Mouse (Mus musculus): Measurements from ENCODE around the gene Dusp5. TPM values are rescaled to one million over a fixed set of nuclear protein-coding genes. Genes with fewer than 3 reads are reported as not detected.

Dusp5 gene
- polyA plus RNA-seq, 1 experiment from 2014 or later = 3.8 TPM

DNA sequence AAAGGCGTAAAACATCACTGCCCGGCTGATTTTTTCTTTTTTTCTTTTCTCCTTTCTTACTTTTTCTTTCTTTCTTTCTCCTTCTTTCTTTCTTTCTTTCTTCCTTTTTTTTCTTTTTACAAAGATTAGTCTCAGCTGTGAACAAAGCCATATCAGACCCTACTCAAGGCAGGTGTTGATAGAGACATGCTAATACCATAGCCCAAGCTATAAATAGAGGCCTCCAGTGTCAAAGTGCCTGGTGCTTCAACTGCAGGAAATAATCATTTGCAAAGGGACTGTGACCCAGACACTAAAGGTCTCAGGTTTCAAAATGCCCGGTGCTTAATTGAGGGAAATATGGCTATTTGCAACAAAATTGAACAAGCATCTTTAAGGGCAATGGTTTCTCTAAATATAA is 39.6 kb downstream of the Dusp5 start:
- Histone ChIP-seq H3K27me3 (replicated peaks) (no peaks in the 10 kb centered on the region), H3K9me3 (replicated peaks) (no peaks in the 10 kb centered on the region), H3K27ac (replicated peaks) (no peak overlapping the region), H3K4me2 (no peak overlapping the region), H3K36me3 (no peaks in the 10 kb centered on the region), H3K4me3 (replicated peaks) (no peak overlapping the region), H3K4me1 (peaks cover 5% of the 10 kb centered on the region; the same call in 1 of the 2 replicates), H3K9ac (replicated peaks) (no peak overlapping the region)
- no peak for ATAC-seq (ENCODE audit: low FRiP score)
- WGBS = 83% methylated on average over 3 of the region's 3 CpGs

DNA sequence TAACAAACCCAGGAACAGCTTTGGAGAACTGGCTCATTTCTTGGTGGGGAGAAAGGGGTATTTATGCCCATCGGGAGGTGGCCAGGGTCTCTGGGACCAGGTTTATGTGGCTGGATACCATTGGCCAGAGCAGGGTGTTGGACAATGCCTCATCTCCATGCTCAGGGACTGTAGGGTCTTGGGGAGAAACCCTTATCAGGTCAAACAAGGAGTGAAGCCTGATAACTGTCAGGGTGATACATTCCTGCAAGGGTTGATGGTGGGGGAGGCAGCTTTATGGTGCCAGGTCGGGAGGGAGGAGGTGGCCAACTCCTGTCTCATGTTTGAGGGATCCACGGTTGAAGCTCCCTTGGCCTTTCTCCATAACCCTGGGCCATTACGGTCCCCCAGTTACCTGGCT is 42.1 kb downstream of the Dusp5 start:
- no peak overlapping the region for H3K4me3 ChIP-seq (replicated peaks)
- no peak overlapping the region for H3K27ac ChIP-seq (replicated peaks)
- WGBS = 83% methylated on average over 4 of the region's 4 CpGs
- no peaks in the 10 kb centered on the region for H3K27me3 ChIP-seq (replicated peaks)
- no peak overlapping the region for H3K4me2 ChIP-seq
- no peaks in the 10 kb centered on the region for H3K36me3 ChIP-seq
- H3K9ac ChIP-seq (replicated peaks) = no peak overlapping the region
- peaks cover 5% of the 10 kb centered on the region; the same call in 1 of the 2 replicates for H3K4me1 ChIP-seq
- no peak for ATAC-seq (ENCODE audit: low FRiP score)
- no peaks in the 10 kb centered on the region for H3K9me3 ChIP-seq (replicated peaks)

GRCm38 (mm10) chr19:53571501-53572428 is 42.9 kb downstream of the Dusp5 start:
- Histone ChIP-seq H3K27ac (replicated peaks) (no peak overlapping the region), H3K9me3 (replicated peaks) (no peaks in the 10 kb centered on the region), H3K27me3 (replicated peaks) (no peaks in the 10 kb centered on the region), H3K4me2 (no peak overlapping the region), H3K4me3 (replicated peaks) (no peak overlapping the region), H3K36me3 (no peaks in the 10 kb centered on the region), H3K4me1 (peaks cover 5% of the 10 kb centered on the region; the same call in 1 of the 2 replicates), H3K9ac (replicated peaks) (no peak overlapping the region)
- WGBS = 85% methylated on average over 18 of the region's 18 CpGs
- ATAC-seq (ENCODE audit: low FRiP score) = no peak

DNA sequence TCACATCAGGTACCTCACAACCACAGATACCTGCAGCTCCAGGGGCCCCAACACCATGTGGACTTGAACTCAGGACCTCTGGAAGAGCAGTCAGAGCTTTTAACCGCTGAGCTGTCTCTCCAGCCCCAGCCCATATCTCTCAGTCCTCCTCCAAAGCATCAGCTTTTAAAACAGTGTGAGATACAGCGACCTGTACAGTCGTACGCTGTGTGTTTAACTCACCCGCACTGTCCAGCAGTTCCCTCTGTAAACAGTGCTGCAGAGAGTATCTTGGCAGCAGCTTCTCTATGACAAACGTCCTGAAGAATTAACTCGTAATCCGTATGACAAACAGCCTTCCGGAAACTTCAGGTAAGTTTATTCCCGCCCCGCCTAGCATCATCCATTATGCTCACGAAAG is 43.7 kb downstream of the Dusp5 start:
- Histone ChIP-seq H3K9ac (replicated peaks) (no peak overlapping the region), H3K27ac (replicated peaks) (no peak overlapping the region), H3K27me3 (replicated peaks) (no peaks in the 10 kb centered on the region), H3K9me3 (replicated peaks) (no peaks in the 10 kb centered on the region), H3K36me3 (no peaks in the 10 kb centered on the region), H3K4me1 (peaks cover 5% of the 10 kb centered on the region; the same call in 1 of the 2 replicates), H3K4me2 (no peak overlapping the region), H3K4me3 (replicated peaks) (no peak overlapping the region)
- ATAC-seq (ENCODE audit: low FRiP score) = no peak
- WGBS = 86% methylated on average over 12 of the region's 12 CpGs

DNA sequence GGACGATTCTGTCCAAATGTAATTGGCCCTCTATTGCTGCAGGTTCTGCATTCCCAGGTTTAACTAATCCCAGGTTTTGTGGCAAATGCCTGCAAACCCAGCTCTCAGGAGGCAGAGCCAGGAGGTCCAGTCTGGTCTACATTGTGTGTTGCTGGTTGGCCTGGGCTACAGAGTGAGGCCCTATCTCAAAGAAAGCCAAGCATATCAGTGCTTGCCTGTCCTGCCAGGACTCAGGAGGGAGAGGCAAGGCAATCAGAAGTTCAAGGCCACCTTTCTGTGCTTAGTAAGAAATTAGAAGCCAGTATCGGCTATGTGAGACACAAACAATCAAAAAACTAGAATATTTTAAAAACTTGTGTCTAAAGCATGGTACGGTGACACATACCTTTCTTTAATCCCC is 44.2 kb downstream of the Dusp5 start:
- no peaks in the 10 kb centered on the region for H3K27me3 ChIP-seq (replicated peaks)
- H3K4me2 ChIP-seq = no peak overlapping the region
- no peaks in the 10 kb centered on the region for H3K36me3 ChIP-seq
- H3K9ac ChIP-seq (replicated peaks) = no peak overlapping the region
- no peak for ATAC-seq (ENCODE audit: low FRiP score)
- no peak overlapping the region for H3K4me3 ChIP-seq (replicated peaks)
- 91% methylated on average over 3 of the region's 3 CpGs for WGBS
- no peaks in the 10 kb centered on the region for H3K4me1 ChIP-seq
- no peaks in the 10 kb centered on the region for H3K9me3 ChIP-seq (replicated peaks)
- H3K27ac ChIP-seq (replicated peaks) = no peak overlapping the region

DNA sequence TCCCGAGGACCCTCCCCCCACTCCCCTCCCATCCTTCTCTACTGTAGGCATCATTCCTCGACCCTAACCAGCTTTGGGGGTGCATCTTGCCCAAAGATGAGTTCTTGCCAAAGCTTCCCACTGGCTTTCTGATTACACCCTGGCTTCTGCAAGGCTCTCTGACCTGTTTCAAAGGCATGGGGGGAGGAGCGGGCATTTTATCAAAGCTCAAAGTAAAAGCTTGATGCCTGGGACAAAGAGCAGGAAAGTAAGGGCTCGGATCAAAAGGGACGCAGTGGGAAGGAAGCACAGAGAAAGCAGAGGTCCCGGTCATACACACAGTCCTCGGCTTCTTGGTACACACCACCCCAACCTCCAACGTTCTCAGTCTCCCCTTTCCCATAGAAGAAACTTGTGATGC is 45.2 kb downstream of the Dusp5 start:
- Histone ChIP-seq H3K4me3 (replicated peaks) (no peak overlapping the region), H3K4me2 (no peak overlapping the region), H3K36me3 (no peaks in the 10 kb centered on the region), H3K9ac (replicated peaks) (no peak overlapping the region), H3K9me3 (replicated peaks) (no peaks in the 10 kb centered on the region), H3K27me3 (replicated peaks) (no peaks in the 10 kb centered on the region), H3K27ac (replicated peaks) (no peak overlapping the region), H3K4me1 (no peaks in the 10 kb centered on the region)
- no peak for ATAC-seq (ENCODE audit: low FRiP score)
- WGBS = 49% methylated on average over 8 of the region's 8 CpGs

DNA sequence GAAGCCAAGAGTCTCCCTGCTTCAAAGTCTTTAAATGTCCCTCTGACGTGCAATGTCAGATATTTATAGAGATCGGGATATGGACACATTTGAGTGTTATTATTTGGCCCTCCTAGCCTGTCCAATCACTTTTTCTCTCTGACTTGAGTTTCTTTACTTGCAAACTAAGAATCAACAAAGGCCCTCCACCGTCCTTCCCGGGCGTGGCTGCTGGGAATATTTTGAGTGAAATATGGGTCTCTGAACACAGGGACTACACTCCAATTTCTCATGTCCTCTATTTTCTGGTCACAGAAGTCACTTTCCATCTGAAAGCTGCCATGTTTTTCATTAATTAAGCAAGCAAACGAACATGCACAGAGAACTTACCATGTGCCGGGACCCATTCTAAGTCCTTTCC is 45.6 kb downstream of the Dusp5 start:
- Histone ChIP-seq H3K36me3 (no peaks in the 10 kb centered on the region), H3K4me2 (no peak overlapping the region), H3K27ac (replicated peaks) (no peak overlapping the region), H3K4me1 (no peaks in the 10 kb centered on the region), H3K9me3 (replicated peaks) (no peaks in the 10 kb centered on the region), H3K27me3 (replicated peaks) (no peaks in the 10 kb centered on the region), H3K9ac (replicated peaks) (no peak overlapping the region), H3K4me3 (replicated peaks) (no peak overlapping the region)
- WGBS = 88% methylated on average over 7 of the region's 7 CpGs
- ATAC-seq (ENCODE audit: low FRiP score) = no peak

DNA sequence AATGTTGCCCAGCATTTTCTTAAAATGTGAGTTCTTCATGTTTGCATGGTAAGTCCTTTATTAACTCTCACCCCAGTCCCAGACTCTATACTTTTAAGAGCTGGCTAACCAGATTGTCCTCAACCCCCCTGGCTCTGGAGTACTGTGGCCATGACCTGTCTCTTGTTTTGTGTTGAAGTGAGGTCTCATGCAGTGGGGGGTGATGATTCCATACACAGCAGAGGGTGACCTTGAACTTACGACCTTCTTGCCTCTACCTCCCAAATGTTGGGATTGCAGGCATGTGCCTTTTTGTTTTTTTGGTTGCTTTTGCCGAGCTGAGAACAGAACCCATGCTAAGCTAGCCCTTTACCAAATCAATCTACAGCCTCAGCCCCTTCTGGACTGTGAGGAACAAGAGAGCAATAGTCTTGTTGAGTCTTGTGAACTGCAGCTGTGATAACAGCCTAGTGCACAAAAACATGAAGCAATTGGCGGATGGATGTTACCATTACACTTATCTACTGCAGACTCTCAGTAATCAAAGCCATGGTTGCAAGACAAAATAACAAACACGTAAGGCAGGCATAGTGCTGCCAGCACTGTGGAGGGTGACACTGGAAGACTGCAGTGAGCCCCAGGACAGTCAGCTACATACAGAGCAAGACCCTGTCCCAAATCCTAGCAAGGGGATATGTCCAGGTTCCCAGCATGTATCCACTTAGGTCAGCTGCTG is 46.5 kb downstream of the Dusp5 start:
- no peak overlapping the region for H3K9ac ChIP-seq (replicated peaks)
- H3K27ac ChIP-seq (replicated peaks) = no peak overlapping the region
- WGBS = 82% methylated on average over 4 of the region's 4 CpGs
- H3K4me2 ChIP-seq = no peak overlapping the region
- no peak overlapping the region for H3K4me3 ChIP-seq (replicated peaks)
- no peaks in the 10 kb centered on the region for H3K9me3 ChIP-seq (replicated peaks)
- H3K36me3 ChIP-seq = no peaks in the 10 kb centered on the region
- no peak for ATAC-seq (ENCODE audit: low FRiP score)
- no peaks in the 10 kb centered on the region for H3K4me1 ChIP-seq
- H3K27me3 ChIP-seq (replicated peaks) = no peaks in the 10 kb centered on the region

DNA sequence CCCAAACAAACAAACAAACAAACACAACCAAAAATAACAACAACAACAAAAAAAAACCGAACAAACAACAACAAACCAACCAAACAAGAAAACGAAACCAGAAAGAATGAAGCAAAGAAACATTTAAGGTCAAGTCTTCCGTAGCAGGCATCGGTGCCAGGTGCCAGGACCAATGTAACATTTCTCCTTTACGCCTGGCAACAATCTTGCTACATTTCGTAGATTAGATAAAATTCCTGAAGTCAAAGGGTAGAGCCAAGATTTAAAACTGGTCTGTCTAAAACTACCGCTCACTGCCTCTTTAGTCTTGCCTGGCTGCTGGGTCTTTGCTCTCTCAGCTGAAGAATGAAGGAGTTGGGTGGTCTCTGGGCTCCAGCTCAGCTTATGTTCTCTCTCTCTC is 47.2 kb downstream of the Dusp5 start:
- Histone ChIP-seq H3K27me3 (replicated peaks) (no peaks in the 10 kb centered on the region), H3K9ac (replicated peaks) (no peak overlapping the region), H3K4me1 (no peaks in the 10 kb centered on the region), H3K27ac (replicated peaks) (no peak overlapping the region), H3K36me3 (no peaks in the 10 kb centered on the region), H3K4me3 (replicated peaks) (no peak overlapping the region), H3K4me2 (no peak overlapping the region), H3K9me3 (replicated peaks) (no peaks in the 10 kb centered on the region)
- WGBS = 90% methylated on average over 7 of the region's 7 CpGs
- no peak for ATAC-seq (ENCODE audit: low FRiP score)

DNA sequence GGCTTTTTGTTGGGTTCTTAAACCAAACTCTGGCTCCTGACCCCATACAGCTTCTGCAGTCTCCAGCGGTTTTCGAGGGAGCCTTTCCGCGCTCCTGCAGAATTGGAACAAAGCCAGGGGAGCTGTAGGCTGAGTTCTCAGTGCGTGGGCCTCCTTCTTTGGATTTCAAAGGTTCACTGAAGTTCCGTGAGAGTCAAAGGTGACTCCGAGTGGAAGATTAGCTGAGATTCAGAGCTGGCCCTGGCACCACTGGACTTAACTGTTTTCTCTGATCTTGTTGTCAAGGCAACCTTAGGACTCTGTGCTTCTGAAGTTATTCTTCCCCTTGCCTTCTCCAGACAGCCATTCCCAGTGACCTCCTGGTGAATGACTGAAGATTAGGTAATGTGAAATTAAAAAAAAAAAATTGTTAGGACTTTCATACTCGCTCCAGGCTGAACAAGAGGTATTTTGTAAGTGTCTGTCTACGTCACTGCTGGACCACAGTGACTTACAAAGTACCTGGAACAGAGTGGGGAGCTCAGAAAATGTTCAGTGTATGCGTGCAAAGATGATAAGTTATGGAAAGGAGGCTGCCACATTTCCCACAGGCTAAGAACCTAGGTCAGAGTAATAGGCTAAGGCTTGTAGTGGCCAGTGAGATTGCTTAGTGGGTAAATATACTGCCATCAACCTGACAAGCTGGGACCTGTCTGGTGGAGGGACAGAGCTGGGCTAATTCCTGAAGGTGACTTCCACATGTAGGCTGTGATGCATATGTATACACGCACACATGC is 48.3 kb downstream of the Dusp5 start:
- no peak overlapping the region for H3K27ac ChIP-seq (replicated peaks)
- H3K4me1 ChIP-seq = no peaks in the 10 kb centered on the region
- ATAC-seq (ENCODE audit: low FRiP score) = no peak
- 65% methylated on average over 11 of the region's 11 CpGs for WGBS
- no peaks in the 10 kb centered on the region for H3K36me3 ChIP-seq
- no peak overlapping the region for H3K4me3 ChIP-seq (replicated peaks)
- no peaks in the 10 kb centered on the region for H3K27me3 ChIP-seq (replicated peaks)
- H3K9me3 ChIP-seq (replicated peaks) = no peaks in the 10 kb centered on the region
- no peak overlapping the region for H3K9ac ChIP-seq (replicated peaks)
- no peak overlapping the region for H3K4me2 ChIP-seq

- Histone ChIP-seq H3K9me3 (replicated peaks) (no peaks in the 10 kb centered on the region), H3K27me3 (replicated peaks) (no peaks in the 10 kb centered on the region), H3K27ac (replicated peaks) (no peak overlapping the region), H3K4me1 (no peaks in the 10 kb centered on the region), H3K36me3 (no peaks in the 10 kb centered on the region), H3K4me2 (peak overlapping the region; percentile 31; the same call in 1 of the 2 replicates), H3K4me3 (replicated peaks) (no peak overlapping the region), H3K9ac (replicated peaks) (no peak overlapping the region)
- 14% methylated on average over 8 of the region's 8 CpGs for WGBS
- ATAC-seq (ENCODE audit: low FRiP score) = no peak; the same call in 1 of the 2 replicates
Observed at GRCm38 (mm10) chr19:53578597-53579252, 49.8 kb downstream of the Dusp5 start.
